Mouse (Mus musculus): ENCODE results near the gene Mpl. TPM values are rescaled to one million over a fixed set of nuclear protein-coding genes. Genes with fewer than 3 reads are reported as not detected.

The Mpl gene
- total RNA-seq (2014; rRNA removed) = not detected in 2 replicates
- polyA plus RNA-seq (2015; fragmentation: Nextera tagmentation; extraction: Ambion mirVana) = 0.18 TPM in 1 of 2 replicates, not detected in the other

DNA sequence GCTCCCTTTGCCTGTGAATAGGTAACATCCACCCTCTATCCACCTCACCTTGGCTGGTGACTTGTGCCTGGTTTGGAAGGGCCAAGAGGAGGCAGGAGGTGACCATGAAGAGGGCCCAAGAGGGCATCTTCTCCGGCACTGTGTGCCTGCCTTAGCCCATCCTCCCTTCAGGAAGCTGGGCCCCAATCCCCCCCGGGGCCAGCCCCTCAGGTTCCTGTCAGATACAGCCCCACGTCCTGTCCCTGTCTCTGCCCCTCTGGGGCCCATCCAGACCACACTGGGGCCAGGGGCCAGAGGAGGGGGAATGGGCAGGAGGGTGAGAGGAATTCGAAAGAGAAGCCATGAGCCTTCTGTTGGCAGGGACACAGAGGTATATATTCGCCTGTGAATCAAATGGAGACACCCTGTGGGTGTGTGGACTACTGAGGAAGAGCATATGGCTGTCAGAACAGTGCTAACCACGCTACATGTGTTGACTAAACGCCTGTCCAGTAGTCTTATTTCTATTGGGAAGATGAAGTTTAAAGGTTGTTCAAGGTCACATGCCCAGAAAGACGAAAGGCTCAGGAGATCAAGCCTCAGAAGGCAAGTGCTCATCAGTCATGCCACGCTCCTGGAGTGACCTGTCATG is at the start of gene Mpl:
Mpl (minus strand) TSS at position 169 of the 631 bp plus-strand sequence.
- no peaks in the 10 kb centered on the region for H3K36me3 ChIP-seq (ENCODE audit: insufficient read depth, low read length)

GRCm38 (mm10) chr4:118505551-118505950 is 48.2 kb upstream of the Mpl start:
- TF ChIP-seq CTCF (IDR thresholded peaks at IDR 0.05; ENCODE audit: low read depth) = no peak
- H3K9ac ChIP-seq (replicated peaks; ENCODE audit: low read length) = no peak overlapping the region
- H3K4me1 ChIP-seq (ENCODE audit: insufficient read depth, low read length) = no peaks in the 10 kb centered on the region
- no peaks in the 10 kb centered on the region for H3K9me3 ChIP-seq (ENCODE audit: low read length)
- DNase-seq (ENCODE audit: low spot score) = no peak
- H3K36me3 ChIP-seq (ENCODE audit: insufficient read depth, low read length) = no peaks in the 10 kb centered on the region
- WGBS = 85% methylated on average over 3 of the region's 3 CpGs
- no peak overlapping the region for H3K27ac ChIP-seq
- no peaks in the 10 kb centered on the region for H3K27me3 ChIP-seq (ENCODE audit: insufficient read depth, low read length)
- no peak for ATAC-seq
- no peak overlapping the region for H3K4me2 ChIP-seq (ENCODE audit: low read depth, low read length)
- no peak overlapping the region for H3K4me3 ChIP-seq (ENCODE audit: low read length)

More for the DNA sequence above, at the start of gene Mpl:
- TF ChIP-seq CTCF (IDR thresholded peaks at IDR 0.05; ENCODE audit: low read depth) = no peak
- Histone ChIP-seq H3K4me3 (ENCODE audit: low read length) (no peak within 1 kb of the TSS), H3K9me3 (ENCODE audit: low read length) (no peaks in the 10 kb centered on the region), H3K9ac (replicated peaks; ENCODE audit: low read length) (no peak within 1 kb of the TSS), H3K27me3 (ENCODE audit: insufficient read depth, low read length) (no peaks in the 10 kb centered on the region), H3K27ac (no peak within 1 kb of the TSS), H3K4me1 (ENCODE audit: insufficient read depth, low read length) (no peaks in the 10 kb centered on the region), H3K4me2 (ENCODE audit: low read depth, low read length) (no peak within 1 kb of the TSS)
- no peak for DNase-seq (ENCODE audit: low spot score)
- no peak for ATAC-seq
- 69% methylated on average over 9 of the region's 9 CpGs for WGBS

DNA sequence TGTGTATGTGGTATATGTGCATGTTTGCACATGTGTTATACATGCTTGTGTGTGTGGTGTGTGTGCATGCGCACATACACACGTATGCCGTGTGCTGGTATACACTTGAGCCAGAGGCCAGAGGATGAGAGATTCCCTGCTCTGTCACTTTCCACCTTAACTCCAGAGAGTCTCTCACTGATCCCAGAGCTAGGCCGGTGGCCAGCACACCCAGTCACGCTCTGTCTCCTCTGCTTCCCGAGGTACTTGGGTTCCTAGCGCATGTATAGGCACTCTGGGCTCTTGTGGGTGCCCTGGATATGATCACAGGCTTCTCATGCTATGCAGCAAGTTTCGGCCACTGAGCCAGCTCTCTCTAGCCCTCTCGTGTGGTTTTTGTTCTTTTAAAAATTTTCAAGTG is 43.5 kb upstream of the Mpl start:
- no peak overlapping the region for H3K9ac ChIP-seq (replicated peaks; ENCODE audit: low read length)
- H3K4me1 ChIP-seq (ENCODE audit: insufficient read depth, low read length) = no peaks in the 10 kb centered on the region
- H3K4me2 ChIP-seq (ENCODE audit: low read depth, low read length) = no peak overlapping the region
- no peak for TF ChIP-seq CTCF (IDR thresholded peaks at IDR 0.05; ENCODE audit: low read depth)
- DNase-seq (ENCODE audit: low spot score) (no peak), ATAC-seq (no peak)
- 67% methylated on average over 9 of the region's 9 CpGs for WGBS
- H3K27me3 ChIP-seq (ENCODE audit: insufficient read depth, low read length) = no peaks in the 10 kb centered on the region
- H3K4me3 ChIP-seq (ENCODE audit: low read length) = no peak overlapping the region
- H3K36me3 ChIP-seq (ENCODE audit: insufficient read depth, low read length) = no peaks in the 10 kb centered on the region
- no peaks in the 10 kb centered on the region for H3K9me3 ChIP-seq (ENCODE audit: low read length)
- H3K27ac ChIP-seq = no peak overlapping the region

- no peak overlapping the region for H3K9ac ChIP-seq (replicated peaks; ENCODE audit: low read length)
- no peak overlapping the region for H3K27ac ChIP-seq
- H3K9me3 ChIP-seq (ENCODE audit: low read length) = no peaks in the 10 kb centered on the region
- H3K27me3 ChIP-seq (ENCODE audit: insufficient read depth, low read length) = no peaks in the 10 kb centered on the region
- H3K36me3 ChIP-seq (ENCODE audit: insufficient read depth, low read length) = no peaks in the 10 kb centered on the region
- TF ChIP-seq CTCF (IDR thresholded peaks at IDR 0.05; ENCODE audit: low read depth) = no peak
- no peak overlapping the region for H3K4me3 ChIP-seq (ENCODE audit: low read length)
- DNase-seq (ENCODE audit: low spot score) (no peak), ATAC-seq (no peak)
- WGBS = 48% methylated on average over 6 of the region's 6 CpGs
- no peaks in the 10 kb centered on the region for H3K4me1 ChIP-seq (ENCODE audit: insufficient read depth, low read length)
- H3K4me2 ChIP-seq (ENCODE audit: low read depth, low read length) = no peak overlapping the region
These were observed 42.9 kb upstream of the Mpl start for GRCm38 (mm10) chr4:118500171-118500724.

GRCm38 (mm10) chr4:118490461-118490860 is 33.1 kb upstream of the Mpl start:
- TF ChIP-seq CTCF (IDR thresholded peaks at IDR 0.05; ENCODE audit: low read depth) = no peak
- H3K36me3 ChIP-seq (ENCODE audit: insufficient read depth, low read length) = no peaks in the 10 kb centered on the region
- no peak for ATAC-seq
- DNase-seq (ENCODE audit: low spot score) = no peak
- 87% methylated on average over 10 of the region's 10 CpGs for WGBS
- no peak overlapping the region for H3K27ac ChIP-seq
- no peak overlapping the region for H3K4me2 ChIP-seq (ENCODE audit: low read depth, low read length)
- no peaks in the 10 kb centered on the region for H3K27me3 ChIP-seq (ENCODE audit: insufficient read depth, low read length)
- no peaks in the 10 kb centered on the region for H3K9me3 ChIP-seq (ENCODE audit: low read length)
- no peaks in the 10 kb centered on the region for H3K4me1 ChIP-seq (ENCODE audit: insufficient read depth, low read length)
- H3K4me3 ChIP-seq (ENCODE audit: low read length) = no peak overlapping the region
- H3K9ac ChIP-seq (replicated peaks; ENCODE audit: low read length) = no peak overlapping the region

DNA sequence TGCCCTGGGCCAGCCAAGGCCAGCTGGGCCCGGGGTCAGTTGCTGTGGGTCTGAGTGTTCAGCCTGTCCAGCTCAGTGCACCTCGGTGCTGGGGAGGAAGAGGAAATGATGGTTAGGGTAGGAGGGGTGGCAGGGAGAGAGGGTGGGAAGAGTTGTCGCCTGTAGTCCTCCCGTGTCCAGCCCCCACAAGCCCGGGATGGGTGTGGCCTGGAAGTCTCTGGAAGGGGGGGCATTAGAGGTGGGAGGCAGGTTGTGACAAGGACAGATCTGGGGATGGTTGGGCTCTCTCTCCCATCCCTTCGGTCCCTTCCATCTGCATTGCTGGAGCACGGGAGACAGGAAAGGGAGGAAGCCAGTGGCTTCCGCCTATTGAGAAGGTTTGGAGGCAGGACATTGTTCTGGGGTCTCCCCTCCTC is 32.4 kb upstream of the Mpl start, which contains the start of gene Tie1:
Tie1 (minus strand) TSS at position 345 of the 416 bp plus-strand sequence.
- ATAC-seq = no peak
- Histone ChIP-seq H3K36me3 (ENCODE audit: insufficient read depth, low read length) (no peaks in the 10 kb centered on the region), H3K4me3 (ENCODE audit: low read length) (no peak within 1 kb of the TSS), H3K27me3 (ENCODE audit: insufficient read depth, low read length) (no peaks in the 10 kb centered on the region), H3K27ac (no peak within 1 kb of the TSS), H3K9ac (replicated peaks; ENCODE audit: low read length) (no peak within 1 kb of the TSS), H3K9me3 (ENCODE audit: low read length) (no peaks in the 10 kb centered on the region), H3K4me1 (ENCODE audit: insufficient read depth, low read length) (no peaks in the 10 kb centered on the region), H3K4me2 (ENCODE audit: low read depth, low read length) (no peak within 1 kb of the TSS)
- DNase-seq (ENCODE audit: low spot score) = no peak
- TF ChIP-seq CTCF (IDR thresholded peaks at IDR 0.05; ENCODE audit: low read depth) = no peak
- 75% methylated on average over 7 of the region's 8 CpGs for WGBS
